Mouse (Mus musculus) intestine, postnatal 0 days (tissue): Measurements from ENCODE around the gene 1700028K03Rik. TPM values are rescaled to one million over a fixed set of nuclear protein-coding genes. Genes with fewer than 3 reads are reported as not detected.

ENCODE experiments used
- ATAC-seq: fragments of 200-750 bp; cut with Nextera tagmentation; 2 replicates; pipeline ENCODE4 v1.8.0; 2017; ENCODE audit warnings: mild to moderate bottlenecking, moderate TSS enrichment, moderate library complexity
- H3K27ac ChIP-seq: fragments of 300-500 bp; sonication (generic); 2 replicates; pipeline ENCODE4 v1.5.1; 2014; ENCODE audit warnings: mild to moderate bottlenecking, low read depth, low read length, moderate library complexity
- H3K27me3 ChIP-seq: fragments of 300-500 bp; sonication (generic); replicated peaks from 2 replicates; pipeline ENCODE4 v1.6.1; 2014; ENCODE audit warnings: low read length, mixed read lengths; ENCODE audit not compliant: control insufficient read depth, insufficient read depth
- H3K36me3 ChIP-seq: fragments of 300-500 bp; sonication (generic); 2 replicates; pipeline ENCODE4 v1.6.1; 2014; ENCODE audit warnings: mild to moderate bottlenecking, moderate library complexity; ENCODE audit not compliant: control insufficient read depth, insufficient read depth
- H3K4me1 ChIP-seq: fragments of 300-500 bp; sonication (generic); replicated peaks from 2 replicates; pipeline ENCODE4 v1.6.1; 2014; ENCODE audit warnings: antibody characterized with exemption, low read length, mixed read lengths; ENCODE audit not compliant: control insufficient read depth, insufficient read depth
- H3K4me2 ChIP-seq: fragments of 300-500 bp; sonication (generic); replicated peaks from 2 replicates; pipeline ENCODE4 v1.6.1; 2014; ENCODE audit warnings: low read depth, mild to moderate bottlenecking, moderate library complexity
- H3K4me3 ChIP-seq: fragments of 300-500 bp; sonication (generic); 2 replicates; pipeline ENCODE4 v1.5.1; 2014; ENCODE audit warnings: low read depth, low read length
- H3K9ac ChIP-seq: fragments of 300-500 bp; sonication (generic); 2 replicates; pipeline ENCODE4 v1.6.1; 2014; ENCODE audit warnings: mild to moderate bottlenecking, low read depth, low read length
- H3K9me3 ChIP-seq: fragments of 300-500 bp; sonication (generic); 2 replicates; pipeline ENCODE4 v1.6.1; 2016; ENCODE audit warnings: mixed run types; ENCODE audit not compliant: control insufficient read depth
- CTCF ChIP-seq: sonication (generic); IDR thresholded peaks from 2 replicates; pipeline ENCODE4 v1.5.1; 2016; ENCODE audit warnings: low read depth, mild to moderate bottlenecking, control low read depth, antibody characterized with exemption, moderate library complexity
- WGBS: fragments of 180-500 bp; shearing (Covaris S2); extraction: QIAGEN DNeasy Blood & Tissue Kit; methylation state at CpG from one replicate; pipeline ENCODE4 v1.1.7; 2014; 5-methylcytosine and 5-hydroxymethylcytosine counted together
- polyA plus RNA-seq: library from polyadenylated mRNA; unstranded; fragments of >200 nt; fragmentation: Nextera tagmentation; extraction: Ambion mirVana; gene quantifications from 2 replicates; pipeline ENCODE4 v1.2.1, GENCODE M21; 2015

1700028K03Rik gene
- 0.04 TPM in 2 replicates for polyA plus RNA-seq

- no peak for ATAC-seq
- no peak for TF ChIP-seq CTCF
- no peak within 1 kb of the TSS for H3K4me3 ChIP-seq
Measured at GRCm38 (mm10) chr5:107534581-107534980, at the start of gene 1700028K03Rik. TSS of gene 1700028K03Rik (plus strand) at chr5:107534709.

DNA sequence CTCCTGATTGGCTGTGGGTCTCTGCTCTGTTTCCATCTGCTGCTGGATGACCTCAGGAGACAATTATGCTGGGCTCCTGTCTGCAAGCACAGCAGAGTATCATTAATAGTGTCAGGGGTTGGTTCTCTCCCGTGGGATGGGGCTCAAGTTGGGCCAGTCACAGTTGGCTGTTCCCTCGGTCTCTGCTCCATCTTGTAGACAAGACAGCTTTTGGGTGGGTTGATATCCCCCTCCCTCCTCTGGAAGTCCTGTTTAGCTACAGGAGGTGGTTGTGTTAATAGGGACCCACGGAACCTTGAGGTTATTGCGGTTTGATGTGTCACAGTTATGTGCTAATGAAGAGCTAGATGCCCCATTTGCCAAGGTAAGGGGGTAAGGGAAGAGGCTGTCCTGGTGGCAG, 45.5 kb upstream of the 1700028K03Rik start:
- no peaks in the 10 kb centered on the region for H3K4me1 ChIP-seq
- TF ChIP-seq CTCF, result no peak
- no peak overlapping the region for H3K4me2 ChIP-seq
- ATAC-seq, result no peak
- H3K9me3 ChIP-seq, result no peaks in the 10 kb centered on the region
- 67% methylated on average over 4 of the region's 4 CpGs for WGBS
- H3K9ac ChIP-seq, result no peak overlapping the region
- no peaks in the 10 kb centered on the region for H3K36me3 ChIP-seq
- H3K27ac ChIP-seq, result no peak overlapping the region
- H3K4me3 ChIP-seq, result no peak overlapping the region
- no peaks in the 10 kb centered on the region for H3K27me3 ChIP-seq

More at GRCm38 (mm10) chr5:107534581-107534980, at the start of gene 1700028K03Rik:
- H3K27ac ChIP-seq, result no peak within 1 kb of the TSS
- no peaks in the 10 kb centered on the region for H3K27me3 ChIP-seq
- no peaks in the 10 kb centered on the region for H3K4me1 ChIP-seq
- H3K9ac ChIP-seq, result no peak within 1 kb of the TSS
- H3K4me2 ChIP-seq, result no peak within 1 kb of the TSS
- 66% methylated on average over 15 of the region's 15 CpGs for WGBS
- H3K9me3 ChIP-seq, result no peaks in the 10 kb centered on the region
- H3K36me3 ChIP-seq, result no peaks in the 10 kb centered on the region

- Histone ChIP-seq H3K27ac (no peak overlapping the region), H3K9me3 (no peaks in the 10 kb centered on the region), H3K4me2 (no peak overlapping the region), H3K4me3 (no peak overlapping the region), H3K27me3 (no peaks in the 10 kb centered on the region), H3K4me1 (no peaks in the 10 kb centered on the region), H3K9ac (no peak overlapping the region), H3K36me3 (no peaks in the 10 kb centered on the region; the same call in 1 of the 2 replicates)
- ATAC-seq, result no peak
- whole genome bisulfite sequencing, result 59% methylated on average over 9 of the region's 9 CpGs
- no peak for TF ChIP-seq CTCF
Measured at GRCm38 (mm10) chr5:107491036-107491435, 43.5 kb upstream of the 1700028K03Rik start.

- TF ChIP-seq CTCF, result no peak
- Histone ChIP-seq H3K36me3 (no peaks in the 10 kb centered on the region; the same call in 1 of the 2 replicates), H3K27ac (no peak overlapping the region), H3K9me3 (no peaks in the 10 kb centered on the region), H3K27me3 (no peaks in the 10 kb centered on the region), H3K4me3 (no peak overlapping the region), H3K4me1 (no peaks in the 10 kb centered on the region), H3K9ac (no peak overlapping the region), H3K4me2 (no peak overlapping the region)
- no peak for ATAC-seq
- 95% methylated on average over 2 of the region's 2 CpGs for WGBS
Measured at GRCm38 (mm10) chr5:107492471-107492870, 42.0 kb upstream of the 1700028K03Rik start.

GRCm38 (mm10) chr5:107494759-107495158, 39.8 kb upstream of the 1700028K03Rik start:
- ATAC-seq, result no peak
- no peak overlapping the region for H3K27ac ChIP-seq
- no peaks in the 10 kb centered on the region for H3K9me3 ChIP-seq
- H3K4me3 ChIP-seq, result no peak overlapping the region
- WGBS, result 97% methylated on average over 5 of the region's 5 CpGs
- no peaks in the 10 kb centered on the region; the same call in 1 of the 2 replicates for H3K36me3 ChIP-seq
- no peaks in the 10 kb centered on the region for H3K27me3 ChIP-seq
- peak; percentile 32 for TF ChIP-seq CTCF
- no peaks in the 10 kb centered on the region for H3K4me1 ChIP-seq
- H3K4me2 ChIP-seq, result no peak overlapping the region
- no peak overlapping the region for H3K9ac ChIP-seq

DNA sequence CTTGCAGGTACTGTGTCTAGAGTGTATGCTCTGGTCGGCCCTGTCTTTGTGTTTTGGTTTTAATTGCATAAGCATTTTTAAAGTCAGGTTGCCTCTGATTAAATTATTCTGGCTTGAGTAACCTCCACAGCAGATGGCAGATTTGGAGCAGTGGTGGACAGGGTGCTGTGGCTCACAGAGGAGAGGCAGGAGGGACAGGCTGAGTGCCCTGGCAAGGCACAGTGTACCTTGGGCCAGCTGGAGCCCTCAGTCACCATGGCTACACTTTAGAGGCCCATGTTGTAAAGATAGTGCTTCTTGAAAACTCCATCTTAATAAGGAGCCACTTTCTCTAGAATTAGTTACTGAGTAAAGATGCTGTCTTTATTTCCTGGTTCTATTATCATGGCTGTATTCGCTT, 38.5 kb upstream of the 1700028K03Rik start:
- no peaks in the 10 kb centered on the region for H3K9me3 ChIP-seq
- WGBS, result 81% methylated on average over 2 of the region's 2 CpGs
- no peak overlapping the region for H3K9ac ChIP-seq
- H3K4me3 ChIP-seq, result no peak overlapping the region
- H3K27ac ChIP-seq, result no peak overlapping the region
- ATAC-seq, result no peak
- no peak overlapping the region for H3K4me2 ChIP-seq
- no peaks in the 10 kb centered on the region for H3K27me3 ChIP-seq
- H3K36me3 ChIP-seq, result no peaks in the 10 kb centered on the region; the same call in 1 of the 2 replicates
- no peaks in the 10 kb centered on the region for H3K4me1 ChIP-seq
- TF ChIP-seq CTCF, result no peak
